9 mouse cellular contexts compared by ENCODE assay signal in the genomic region with DNA sequence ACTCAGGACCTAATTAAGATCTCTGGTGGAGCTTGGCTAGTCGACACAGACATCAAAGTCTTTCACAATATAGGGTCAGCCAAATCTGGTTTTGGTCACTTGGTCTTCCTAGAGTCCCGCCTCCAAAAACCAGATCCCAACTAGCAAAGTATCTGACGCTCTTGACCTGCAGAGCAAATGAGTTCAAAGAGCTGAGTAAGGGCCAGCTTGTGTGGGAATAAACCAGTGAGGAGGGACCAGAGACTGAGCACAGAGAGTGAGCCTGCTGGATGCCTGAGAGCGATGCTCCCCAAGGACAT. TPM values are rescaled to one million over a fixed set of nuclear protein-coding genes. Genes with fewer than 3 reads are reported as not detected.
DNase-seq lines count a peak whose midpoint lies in the region; ATAC-seq and TF ChIP-seq lines count a peak whose summit lies in the region.
"Had no signal": no experiment of that assay in that cellular context is flagged by ENCODE, and none has a peak within 500 bp of the region (broad histone marks: within the 10 kb centered on the region; RNA-seq: fewer than 3 reads in every experiment).

No protein-coding gene starts in this region.

- peaks cover 7% of the 10 kb centered on the region; the same call in 1 of the 2 replicates for H3K27me3 ChIP-seq in forebrain, embryonic 11.5 days (ENCODE audit: control insufficient read depth, insufficient read depth, low read length)
- peaks cover 20% of the 10 kb centered on the region for H3K27me3 ChIP-seq in intestine, embryonic 15.5 days (replicated peaks)
- peaks cover 19% of the 10 kb centered on the region for H3K27me3 ChIP-seq in neural tube, embryonic 12.5 days (replicated peaks)

- no peak for ATAC-seq in forebrain, embryonic 11.5 days (replicated peaks; ENCODE audit: low FRiP score)
- ATAC-seq in intestine, embryonic 15.5 days, result no peak
- peak; percentile 7; the same call in 1 of the 2 replicates for ATAC-seq in neural tube, embryonic 12.5 days (ENCODE audit: low FRiP score, low read depth)

- peak overlapping the region; percentile 55 for H3K4me3 ChIP-seq in layer of hippocampus, adult 2 months
- no peak overlapping the region for H3K4me3 ChIP-seq in forebrain, embryonic 11.5 days (ENCODE audit: low read depth, low read length)
- no peak overlapping the region for H3K4me3 ChIP-seq in intestine, embryonic 15.5 days (replicated peaks)
- no peak overlapping the region for H3K4me3 ChIP-seq in neural tube, embryonic 12.5 days

- TF ChIP-seq CTCF in layer of hippocampus, adult 2 months (conservative IDR thresholded peaks at IDR 0.05), result no peak

- H3K36me3 ChIP-seq in forebrain, embryonic 11.5 days (ENCODE audit: control insufficient read depth, insufficient read depth, low read length), result no peaks in the 10 kb centered on the region
- no peaks in the 10 kb centered on the region for H3K36me3 ChIP-seq in intestine, embryonic 15.5 days
- H3K36me3 ChIP-seq in neural tube, embryonic 12.5 days, result no peaks in the 10 kb centered on the region
- H3K36me3 ChIP-seq: liver, embryonic 15.5 days had no signal

- WGBS in forebrain, embryonic 11.5 days, result 36% methylated on average over 4 of the region's 4 CpGs
- 42% methylated on average over 4 of the region's 4 CpGs for WGBS in intestine, embryonic 15.5 days
- WGBS in neural tube, embryonic 12.5 days, result 47% methylated on average over 4 of the region's 4 CpGs

- H3K27ac ChIP-seq in layer of hippocampus, adult 2 months, result peak overlapping the region; percentile 94
- no peak overlapping the region for H3K27ac ChIP-seq in forebrain, embryonic 11.5 days (ENCODE audit: low read depth, low read length)
- H3K27ac ChIP-seq in intestine, embryonic 15.5 days, result no peak overlapping the region
- H3K27ac ChIP-seq in neural tube, embryonic 12.5 days, result no peak overlapping the region
- H3K27ac ChIP-seq: liver, embryonic 15.5 days had no signal

- H3K4me2 ChIP-seq in forebrain, embryonic 11.5 days (ENCODE audit: low read depth, low read length, severe bottlenecking), result peak overlapping the region; percentile 83; the same call in 1 of the 2 replicates
- peak overlapping the region; percentile 89 for H3K4me2 ChIP-seq in intestine, embryonic 15.5 days (replicated peaks)
- peak overlapping the region; percentile 93 for H3K4me2 ChIP-seq in neural tube, embryonic 12.5 days (replicated peaks)

- no peak for DNase-seq in layer of hippocampus, adult 2 months (ENCODE audit: low spot score in 2 of 2)
- no peak for DNase-seq in layer of hippocampus, adult 8-10 months (ENCODE audit: low spot score in 2 of 2)
- no peak for DNase-seq in forebrain, embryonic 11.5 days (ENCODE audit: low spot score)
- DNase-seq in ovary, postnatal 36 days (ENCODE audit: low spot score), result no peak
- no peak for DNase-seq in frontal cortex, postnatal 36 days (ENCODE audit: low spot score in 2 of 2)
- DNase-seq in urinary bladder, postnatal 10 days (ENCODE audit: low spot score), result no peak

- H3K9me3 ChIP-seq in forebrain, embryonic 11.5 days (ENCODE audit: control insufficient read depth, low read length), result no peaks in the 10 kb centered on the region
- H3K9me3 ChIP-seq in intestine, embryonic 15.5 days, result no peaks in the 10 kb centered on the region
- no peaks in the 10 kb centered on the region for H3K9me3 ChIP-seq in neural tube, embryonic 12.5 days
- H3K9me3 ChIP-seq: liver, embryonic 15.5 days had no signal

- peaks cover 7% of the 10 kb centered on the region for H3K4me1 ChIP-seq in forebrain, embryonic 11.5 days (replicated peaks; ENCODE audit: control insufficient read depth, insufficient read depth, low read length)
- H3K4me1 ChIP-seq in intestine, embryonic 15.5 days (replicated peaks), result peaks cover 7% of the 10 kb centered on the region; the same call in 1 of the 2 replicates
- peaks cover 10% of the 10 kb centered on the region for H3K4me1 ChIP-seq in neural tube, embryonic 12.5 days
- H3K4me1 ChIP-seq: liver, embryonic 15.5 days had no signal

- no peak overlapping the region for H3K9ac ChIP-seq in forebrain, embryonic 11.5 days (ENCODE audit: low read length)
- no peak overlapping the region for H3K9ac ChIP-seq in intestine, embryonic 15.5 days
- no peak overlapping the region for H3K9ac ChIP-seq in neural tube, embryonic 12.5 days
- H3K9ac ChIP-seq: liver, embryonic 15.5 days had no signal

RNA-seq across cellular contexts. Expression of gene Smarcd3, which starts 0.6 kb away (rescaled TPM):
- total RNA-seq in layer of hippocampus, adult 2 months (2021), result 10 to 100 TPM; 88.7 to 90.9 TPM
- total RNA-seq in layer of hippocampus, adult 8-10 months (2022), result 10 to 100 TPM; 85.5 to 92.0 (median 89.1) TPM
- polyA plus RNA-seq in forebrain, embryonic 11.5 days (2014; fragmentation: Nextera tagmentation; extraction: Ambion mirVana), result 76.0 and 93.8 TPM in 2 replicates
- polyA plus RNA-seq in intestine, embryonic 15.5 days (2015; fragmentation: Nextera tagmentation; extraction: Ambion mirVana), result 15.5 and 18.4 TPM in 2 replicates
- 82.2 and 90.6 TPM in 2 replicates for polyA plus RNA-seq in neural tube, embryonic 12.5 days (2016; fragmentation: Nextera tagmentation; extraction: Ambion mirVana)

RNA-seq across cellular contexts. Expression of gene Chpf2, which starts 38.2 kb away (rescaled TPM):
- total RNA-seq in layer of hippocampus, adult 2 months (2021), result 10 to 100 TPM; 63.6 to 66.7 TPM
- 10 to 100 TPM; 68.4 to 78.7 (median 75.5) TPM for total RNA-seq in layer of hippocampus, adult 8-10 months (2022)
- 11.4 and 11.5 TPM in 2 replicates for polyA plus RNA-seq in forebrain, embryonic 11.5 days (2014; fragmentation: Nextera tagmentation; extraction: Ambion mirVana)
- polyA plus RNA-seq in intestine, embryonic 15.5 days (2015; fragmentation: Nextera tagmentation; extraction: Ambion mirVana), result 14.7 and 16.0 TPM in 2 replicates
- polyA plus RNA-seq in neural tube, embryonic 12.5 days (2016; fragmentation: Nextera tagmentation; extraction: Ambion mirVana), result 19.8 and 21.6 TPM in 2 replicates

RNA-seq across cellular contexts. Expression of gene Abcf2, which starts 47.5 kb away (rescaled TPM):
- 10 to 100 TPM; 75.9 to 81.4 TPM for total RNA-seq in layer of hippocampus, adult 2 months (2021)
- 10 to 100 TPM; 75.3 to 86.0 (median 78.3) TPM for total RNA-seq in layer of hippocampus, adult 8-10 months (2022)
- 153 and 165 TPM in 2 replicates for polyA plus RNA-seq in forebrain, embryonic 11.5 days (2014; fragmentation: Nextera tagmentation; extraction: Ambion mirVana)
- polyA plus RNA-seq in intestine, embryonic 15.5 days (2015; fragmentation: Nextera tagmentation; extraction: Ambion mirVana), result 86.0 and 87.1 TPM in 2 replicates
- polyA plus RNA-seq in neural tube, embryonic 12.5 days (2016; fragmentation: Nextera tagmentation; extraction: Ambion mirVana), result 114 and 123 TPM in 2 replicates
